Mouse (Mus musculus): Measurements from ENCODE around the gene Ctf1. TPM values are rescaled to one million over a fixed set of nuclear protein-coding genes. Genes with fewer than 3 reads are reported as not detected.

Ctf1 gene
- polyA plus RNA-seq, 1 experiment from 2014 or later: 19.0 TPM

DNA sequence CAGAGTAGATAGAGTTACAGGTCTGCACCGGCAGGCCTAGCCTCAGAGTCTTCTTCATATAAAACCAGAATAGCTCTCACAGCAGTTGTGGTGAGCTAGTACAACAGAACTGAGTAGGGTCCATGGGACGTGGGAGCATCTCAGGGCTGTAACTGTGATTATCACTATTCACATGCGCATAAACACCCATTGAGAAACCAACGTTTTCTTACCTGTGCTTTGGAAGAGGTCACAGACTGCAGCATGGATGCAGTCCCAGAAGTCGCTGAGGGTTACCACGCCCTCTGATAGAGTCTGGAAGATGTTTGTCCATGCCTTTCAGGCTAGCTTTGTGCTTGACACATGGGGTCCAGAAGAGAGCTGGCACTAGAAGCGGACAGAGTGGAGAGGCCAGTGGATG, 41.2 kb downstream of the Ctf1 start:
- DNase-seq (ENCODE audit: low spot score) (no peak), ATAC-seq (replicated peaks; ENCODE audit: insufficient number of reproducible peaks, low FRiP score, low TSS enrichment, low read depth) (no peak)
- Histone ChIP-seq H3K4me3 (ENCODE audit: low read depth, low read length) (no peak overlapping the region), H3K4me2 (ENCODE audit: low read depth, low read length) (no peak overlapping the region), H3K27ac (replicated peaks; ENCODE audit: low read depth, low read length) (no peak overlapping the region), H3K9ac (replicated peaks; ENCODE audit: low read length) (no peak overlapping the region), H3K9me3 (replicated peaks; ENCODE audit: control insufficient read depth, low read length) (no peaks in the 10 kb centered on the region), H3K4me1 (ENCODE audit: control insufficient read depth, insufficient read depth, low read length) (no peaks in the 10 kb centered on the region), H3K27me3 (ENCODE audit: control insufficient read depth, insufficient read depth, low read length) (no peaks in the 10 kb centered on the region), H3K36me3 (replicated peaks; ENCODE audit: control insufficient read depth, insufficient read depth, low read depth, low read length) (peaks cover 33% of the 10 kb centered on the region)
- WGBS: 86% methylated on average over 7 of the region's 7 CpGs

DNA sequence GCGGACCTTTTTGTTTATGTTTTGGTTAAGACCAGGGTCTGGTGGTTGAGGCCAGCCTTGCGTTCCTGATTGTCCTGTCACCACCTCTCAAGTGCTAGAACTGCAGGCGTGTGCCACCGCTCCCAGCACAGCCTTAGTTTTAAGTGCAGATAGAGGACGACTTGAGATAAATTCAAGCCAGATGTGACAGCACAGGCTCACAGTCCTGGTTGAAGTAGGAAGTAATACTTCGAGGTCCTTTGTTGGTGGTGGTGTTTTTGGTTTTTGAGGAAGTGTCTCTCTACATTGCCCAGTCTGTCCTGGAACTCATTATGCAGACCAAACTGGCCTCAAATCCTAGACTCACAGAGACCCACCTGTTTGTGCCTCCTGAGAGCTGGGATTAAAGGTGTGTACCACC, 47.2 kb downstream of the Ctf1 start:
- Histone ChIP-seq H3K4me1 (ENCODE audit: control insufficient read depth, insufficient read depth, low read length) (no peaks in the 10 kb centered on the region; the same call in 1 of the 2 replicates), H3K27me3 (ENCODE audit: control insufficient read depth, insufficient read depth, low read length) (no peaks in the 10 kb centered on the region), H3K36me3 (replicated peaks; ENCODE audit: control insufficient read depth, insufficient read depth, low read depth, low read length) (peaks cover 5% of the 10 kb centered on the region), H3K9ac (replicated peaks; ENCODE audit: low read length) (no peak overlapping the region), H3K4me2 (ENCODE audit: low read depth, low read length) (no peak overlapping the region), H3K27ac (replicated peaks; ENCODE audit: low read depth, low read length) (peak overlapping the region; percentile 20; the same call in 1 of the 2 replicates), H3K9me3 (replicated peaks; ENCODE audit: control insufficient read depth, low read length) (no peaks in the 10 kb centered on the region), H3K4me3 (ENCODE audit: low read depth, low read length) (no peak overlapping the region)
- peak; percentile 41 for DNase-seq (ENCODE audit: low spot score)
- 33% methylated on average over 6 of the region's 6 CpGs for WGBS
- no peak for ATAC-seq (replicated peaks; ENCODE audit: insufficient number of reproducible peaks, low FRiP score, low TSS enrichment, low read depth)

DNA sequence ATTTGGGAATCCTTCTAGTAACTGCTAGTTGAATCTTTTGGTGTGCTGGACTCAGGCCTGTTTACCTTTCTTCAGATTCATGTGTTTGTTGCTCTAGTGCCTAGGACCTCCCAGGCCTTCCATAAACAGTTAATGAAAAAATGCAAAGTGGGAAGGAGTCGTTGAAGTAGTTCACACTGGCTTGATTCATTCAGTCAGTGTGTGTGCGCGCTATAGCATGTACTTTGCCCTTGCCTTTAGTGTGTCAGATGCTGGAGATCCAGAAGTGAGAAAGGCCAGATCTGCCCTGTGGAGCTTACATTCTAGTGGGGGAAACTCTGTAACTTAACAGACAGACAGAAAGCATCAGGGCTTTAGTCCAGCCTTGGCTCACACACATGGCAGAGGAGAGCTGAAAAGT, 47.9 kb downstream of the Ctf1 start:
- peaks cover 6% of the 10 kb centered on the region; the same call in 1 of the 2 replicates for H3K36me3 ChIP-seq (replicated peaks; ENCODE audit: control insufficient read depth, insufficient read depth, low read depth, low read length)
- H3K27me3 ChIP-seq (ENCODE audit: control insufficient read depth, insufficient read depth, low read length): no peaks in the 10 kb centered on the region
- H3K9me3 ChIP-seq (replicated peaks; ENCODE audit: control insufficient read depth, low read length): no peaks in the 10 kb centered on the region
- no peak overlapping the region for H3K4me3 ChIP-seq (ENCODE audit: low read depth, low read length)
- ATAC-seq (replicated peaks; ENCODE audit: insufficient number of reproducible peaks, low FRiP score, low TSS enrichment, low read depth) (no peak), DNase-seq (ENCODE audit: low spot score) (no peak)
- no peak overlapping the region for H3K27ac ChIP-seq (replicated peaks; ENCODE audit: low read depth, low read length)
- H3K4me2 ChIP-seq (ENCODE audit: low read depth, low read length): no peak overlapping the region
- no peak overlapping the region for H3K9ac ChIP-seq (replicated peaks; ENCODE audit: low read length)
- 87% methylated on average over 3 of the region's 3 CpGs for WGBS
- no peaks in the 10 kb centered on the region; the same call in 1 of the 2 replicates for H3K4me1 ChIP-seq (ENCODE audit: control insufficient read depth, insufficient read depth, low read length)

DNA sequence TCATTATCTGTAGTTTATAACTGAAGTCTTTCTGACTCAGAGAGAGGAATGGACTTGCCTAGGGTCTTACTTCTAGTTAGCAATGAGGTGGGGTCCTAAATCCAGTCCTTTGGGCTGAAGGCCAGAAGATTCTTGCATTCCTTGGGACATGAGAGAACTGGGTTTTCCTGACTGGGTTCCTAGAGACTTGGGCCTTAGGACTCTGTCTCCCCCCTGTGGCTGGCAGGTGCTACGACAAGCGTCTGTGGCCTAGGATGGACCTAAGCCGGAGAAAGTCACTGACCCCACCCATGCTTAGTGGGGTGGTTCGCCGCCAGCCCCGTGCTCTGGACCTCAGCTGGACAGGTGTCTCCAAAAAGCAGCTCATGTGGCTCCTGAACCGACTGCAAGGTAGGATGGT, 48.5 kb downstream of the Ctf1 start:
- DNase-seq (ENCODE audit: low spot score) (peak; percentile 79), ATAC-seq (replicated peaks; ENCODE audit: insufficient number of reproducible peaks, low FRiP score, low TSS enrichment, low read depth) (no peak)
- WGBS: 56% methylated on average over 7 of the region's 7 CpGs
- H3K9ac ChIP-seq (replicated peaks; ENCODE audit: low read length): no peak overlapping the region
- H3K9me3 ChIP-seq (replicated peaks; ENCODE audit: control insufficient read depth, low read length): no peaks in the 10 kb centered on the region
- no peaks in the 10 kb centered on the region; the same call in 1 of the 2 replicates for H3K4me1 ChIP-seq (ENCODE audit: control insufficient read depth, insufficient read depth, low read length)
- H3K27me3 ChIP-seq (ENCODE audit: control insufficient read depth, insufficient read depth, low read length): no peaks in the 10 kb centered on the region
- no peak overlapping the region for H3K27ac ChIP-seq (replicated peaks; ENCODE audit: low read depth, low read length)
- no peak overlapping the region for H3K4me3 ChIP-seq (ENCODE audit: low read depth, low read length)
- H3K36me3 ChIP-seq (replicated peaks; ENCODE audit: control insufficient read depth, insufficient read depth, low read depth, low read length): peaks cover 10% of the 10 kb centered on the region
- H3K4me2 ChIP-seq (ENCODE audit: low read depth, low read length): no peak overlapping the region

DNA sequence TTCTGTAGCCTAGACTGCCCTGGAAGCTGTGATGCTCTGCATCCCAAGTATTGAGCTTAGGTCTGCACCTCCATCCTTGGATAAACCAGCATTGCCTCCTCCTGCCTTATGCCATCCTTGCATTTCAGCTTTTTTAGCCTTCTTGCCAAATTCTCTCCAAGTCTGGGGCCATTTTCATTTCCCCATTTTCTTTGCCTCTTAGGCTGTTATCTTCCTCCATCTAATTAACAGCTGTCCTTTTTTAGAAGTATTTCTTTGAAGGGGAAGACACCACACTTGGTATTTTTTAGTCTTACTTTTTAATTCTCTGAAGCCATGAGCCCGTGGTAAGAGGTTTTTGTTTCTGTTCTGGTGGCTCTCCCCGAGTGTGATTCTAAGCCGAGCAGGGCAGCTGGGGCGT, 51.1 kb downstream of the Ctf1 start:
- H3K9ac ChIP-seq (replicated peaks; ENCODE audit: low read length): no peak overlapping the region
- 89% methylated on average over 4 of the region's 4 CpGs for WGBS
- peaks cover 10% of the 10 kb centered on the region for H3K36me3 ChIP-seq (replicated peaks; ENCODE audit: control insufficient read depth, insufficient read depth, low read depth, low read length)
- ATAC-seq (replicated peaks; ENCODE audit: insufficient number of reproducible peaks, low FRiP score, low TSS enrichment, low read depth) (no peak), DNase-seq (ENCODE audit: low spot score) (no peak)
- H3K9me3 ChIP-seq (replicated peaks; ENCODE audit: control insufficient read depth, low read length): no peaks in the 10 kb centered on the region
- H3K27me3 ChIP-seq (ENCODE audit: control insufficient read depth, insufficient read depth, low read length): no peaks in the 10 kb centered on the region
- H3K4me2 ChIP-seq (ENCODE audit: low read depth, low read length): no peak overlapping the region
- H3K27ac ChIP-seq (replicated peaks; ENCODE audit: low read depth, low read length): no peak overlapping the region
- H3K4me3 ChIP-seq (ENCODE audit: low read depth, low read length): no peak overlapping the region
- H3K4me1 ChIP-seq (ENCODE audit: control insufficient read depth, insufficient read depth, low read length): no peaks in the 10 kb centered on the region; the same call in 1 of the 2 replicates

DNA sequence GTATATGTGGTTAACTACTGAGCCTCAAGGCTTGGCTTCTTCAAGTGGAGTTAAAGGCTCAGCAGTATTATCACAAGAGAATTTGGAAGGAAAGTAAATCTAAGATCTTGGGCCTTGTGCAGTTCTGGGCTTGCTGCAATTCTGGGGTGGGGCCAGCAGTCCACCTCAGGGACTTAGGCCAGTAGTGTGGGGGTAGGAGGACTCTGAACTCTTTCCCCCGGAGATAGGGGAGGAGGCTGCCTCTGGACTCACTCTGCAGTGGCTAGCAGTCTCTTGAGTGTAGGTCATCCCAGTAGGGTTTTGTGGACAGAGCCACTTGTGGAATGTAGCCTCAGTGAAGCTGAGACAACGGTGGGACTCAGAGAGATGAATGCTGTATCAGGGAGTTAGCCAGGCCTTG, 53.2 kb downstream of the Ctf1 start:
- Histone ChIP-seq H3K27ac (replicated peaks; ENCODE audit: low read depth, low read length) (no peak overlapping the region), H3K4me3 (ENCODE audit: low read depth, low read length) (no peak overlapping the region), H3K4me2 (ENCODE audit: low read depth, low read length) (no peak overlapping the region), H3K9ac (replicated peaks; ENCODE audit: low read length) (no peak overlapping the region), H3K36me3 (replicated peaks; ENCODE audit: control insufficient read depth, insufficient read depth, low read depth, low read length) (peaks cover 10% of the 10 kb centered on the region), H3K27me3 (ENCODE audit: control insufficient read depth, insufficient read depth, low read length) (no peaks in the 10 kb centered on the region), H3K4me1 (ENCODE audit: control insufficient read depth, insufficient read depth, low read length) (peaks cover 2% of the 10 kb centered on the region; the same call in 1 of the 2 replicates), H3K9me3 (replicated peaks; ENCODE audit: control insufficient read depth, low read length) (no peaks in the 10 kb centered on the region)
- ATAC-seq (replicated peaks; ENCODE audit: insufficient number of reproducible peaks, low FRiP score, low TSS enrichment, low read depth) (no peak), DNase-seq (ENCODE audit: low spot score) (no peak)
- WGBS: 91% methylated on average over 2 of the region's 2 CpGs

DNA sequence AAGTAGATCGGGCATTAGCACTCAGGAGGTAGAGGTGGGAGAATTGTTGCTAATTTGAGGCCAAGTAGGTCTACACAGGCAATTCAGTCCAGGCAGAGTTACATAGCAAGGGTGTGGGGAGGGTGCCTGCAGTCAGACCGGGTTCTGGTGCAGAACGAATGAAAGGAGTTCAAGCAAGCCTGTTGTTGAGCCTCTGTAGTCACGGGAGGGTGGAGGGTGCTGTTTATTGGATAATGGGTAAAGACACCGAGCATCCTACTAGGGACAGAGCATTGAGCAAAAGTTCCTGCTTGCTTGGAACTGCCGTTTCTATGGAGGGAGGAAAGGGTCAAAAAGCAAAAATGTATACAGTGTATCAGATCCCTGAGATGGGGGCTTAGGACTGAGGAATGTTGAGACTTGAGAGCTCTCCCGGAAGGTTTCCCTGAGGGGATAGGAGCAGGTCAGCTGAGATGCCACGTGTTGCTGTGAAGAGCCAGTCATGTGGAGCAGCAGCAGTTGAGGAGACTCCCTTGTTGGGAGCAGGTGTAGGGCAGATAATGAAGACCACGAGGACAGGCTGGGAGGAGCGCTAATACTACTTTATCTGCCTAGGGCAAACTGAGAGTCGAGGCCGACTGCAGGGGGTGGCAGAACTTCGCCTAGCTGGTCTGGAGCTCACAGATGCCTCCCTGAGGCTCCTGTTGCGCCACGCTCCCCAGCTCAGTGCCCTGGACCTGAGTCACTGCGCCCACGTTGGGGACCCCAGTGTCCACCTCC, 54.5 kb downstream of the Ctf1 start:
- no peak overlapping the region for H3K4me2 ChIP-seq (ENCODE audit: low read depth, low read length)
- peaks cover 2% of the 10 kb centered on the region; the same call in 1 of the 2 replicates for H3K4me1 ChIP-seq (ENCODE audit: control insufficient read depth, insufficient read depth, low read length)
- H3K36me3 ChIP-seq (replicated peaks; ENCODE audit: control insufficient read depth, insufficient read depth, low read depth, low read length): peaks cover 10% of the 10 kb centered on the region
- DNase-seq (ENCODE audit: low spot score): no peak
- ATAC-seq (replicated peaks; ENCODE audit: insufficient number of reproducible peaks, low FRiP score, low TSS enrichment, low read depth): no peak
- no peak overlapping the region for H3K4me3 ChIP-seq (ENCODE audit: low read depth, low read length)
- H3K9me3 ChIP-seq (replicated peaks; ENCODE audit: control insufficient read depth, low read length): no peaks in the 10 kb centered on the region
- H3K9ac ChIP-seq (replicated peaks; ENCODE audit: low read length): no peak overlapping the region
- WGBS: 81% methylated on average over 17 of the region's 17 CpGs
- no peak overlapping the region for H3K27ac ChIP-seq (replicated peaks; ENCODE audit: low read depth, low read length)
- no peaks in the 10 kb centered on the region for H3K27me3 ChIP-seq (ENCODE audit: control insufficient read depth, insufficient read depth, low read length)

All from embryonic facial prominence, embryonic 11.5 days (tissue).